Mouse (Mus musculus): ENCODE results near the gene Acsl4. TPM values are rescaled to one million over a fixed set of nuclear protein-coding genes. Genes with fewer than 3 reads are reported as not detected.

Acsl4 gene
- 14.0 and 24.2 TPM in 2 replicates for polyA plus RNA-seq (2014; fragmentation: Nextera tagmentation; extraction: Ambion mirVana)

- peak within 1 kb of the TSS; percentile 65 for H3K27ac ChIP-seq (ENCODE audit: low read depth, low read length)
- peak within 1 kb of the TSS; percentile 49 for H3K4me2 ChIP-seq (replicated peaks; ENCODE audit: low read depth, low read length)
- peak; percentile 98 for ATAC-seq (ENCODE audit: low FRiP score, low TSS enrichment)
- no peaks in the 10 kb centered on the region for H3K4me1 ChIP-seq (ENCODE audit: control insufficient read depth, insufficient read depth, low read length)
- H3K9me3 ChIP-seq (ENCODE audit: control insufficient read depth, low read length): no peaks in the 10 kb centered on the region
- peak within 1 kb of the TSS; percentile 65 for H3K9ac ChIP-seq (ENCODE audit: low read depth, low read length)
- H3K4me3 ChIP-seq (ENCODE audit: low read length): peak within 1 kb of the TSS; percentile 61
- no peaks in the 10 kb centered on the region for H3K36me3 ChIP-seq (ENCODE audit: control insufficient read depth, insufficient read depth, low read length)
- no peaks in the 10 kb centered on the region; the same call in 1 of the 2 replicates for H3K27me3 ChIP-seq (ENCODE audit: control insufficient read depth, insufficient read depth, low read length)
- 19% methylated on average over 44 of the region's 59 CpGs for WGBS
Measured at GRCm38 (mm10) chrX:142390247-142390908, at the start of gene Acsl4. TSS of gene Acsl4 (minus strand) at chrX:142390535.

- H3K27ac ChIP-seq (ENCODE audit: low read depth, low read length): no peak overlapping the region
- no peaks in the 10 kb centered on the region for H3K27me3 ChIP-seq (ENCODE audit: control insufficient read depth, insufficient read depth, low read length)
- no peaks in the 10 kb centered on the region for H3K4me1 ChIP-seq (ENCODE audit: control insufficient read depth, insufficient read depth, low read length)
- no peak for ATAC-seq (ENCODE audit: low FRiP score, low TSS enrichment)
- H3K4me3 ChIP-seq (ENCODE audit: low read length): no peak overlapping the region
- no peaks in the 10 kb centered on the region for H3K36me3 ChIP-seq (ENCODE audit: control insufficient read depth, insufficient read depth, low read length)
- WGBS: 53% methylated on average over 4 of the region's 4 CpGs
- no peak overlapping the region for H3K4me2 ChIP-seq (replicated peaks; ENCODE audit: low read depth, low read length)
- H3K9me3 ChIP-seq (ENCODE audit: control insufficient read depth, low read length): no peaks in the 10 kb centered on the region
- no peak overlapping the region for H3K9ac ChIP-seq (ENCODE audit: low read depth, low read length)
Measured at GRCm38 (mm10) chrX:142437971-142438504, 47.7 kb upstream of the Acsl4 start.

- WGBS: 67% methylated on average over 3 of the region's 3 CpGs
- Histone ChIP-seq H3K36me3 (ENCODE audit: control insufficient read depth, insufficient read depth, low read length) (no peaks in the 10 kb centered on the region), H3K27me3 (ENCODE audit: control insufficient read depth, insufficient read depth, low read length) (0 out of 2 replicates have a peak, but pooled peaks cover 4% of the 10 kb centered on the region), H3K4me2 (replicated peaks; ENCODE audit: low read depth, low read length) (no peak overlapping the region), H3K4me3 (ENCODE audit: low read length) (no peak overlapping the region), H3K27ac (ENCODE audit: low read depth, low read length) (no peak overlapping the region), H3K4me1 (ENCODE audit: control insufficient read depth, insufficient read depth, low read length) (no peaks in the 10 kb centered on the region), H3K9me3 (ENCODE audit: control insufficient read depth, low read length) (no peaks in the 10 kb centered on the region), H3K9ac (ENCODE audit: low read depth, low read length) (no peak overlapping the region)
- no peak for ATAC-seq (ENCODE audit: low FRiP score, low TSS enrichment)
Measured at GRCm38 (mm10) chrX:142432846-142433245, 42.5 kb upstream of the Acsl4 start.

GRCm38 (mm10) chrX:142427111-142427510 is 36.8 kb upstream of the Acsl4 start:
- H3K9me3 ChIP-seq (ENCODE audit: control insufficient read depth, low read length): no peaks in the 10 kb centered on the region
- H3K9ac ChIP-seq (ENCODE audit: low read depth, low read length): no peak overlapping the region
- 60% methylated on average over 4 of the region's 4 CpGs for WGBS
- no peak for ATAC-seq (ENCODE audit: low FRiP score, low TSS enrichment)
- no peaks in the 10 kb centered on the region for H3K4me1 ChIP-seq (ENCODE audit: control insufficient read depth, insufficient read depth, low read length)
- H3K36me3 ChIP-seq (ENCODE audit: control insufficient read depth, insufficient read depth, low read length): no peaks in the 10 kb centered on the region
- H3K27ac ChIP-seq (ENCODE audit: low read depth, low read length): no peak overlapping the region
- no peak overlapping the region for H3K4me3 ChIP-seq (ENCODE audit: low read length)
- H3K4me2 ChIP-seq (replicated peaks; ENCODE audit: low read depth, low read length): no peak overlapping the region
- 0 out of 2 replicates have a peak, but pooled peaks cover 4% of the 10 kb centered on the region for H3K27me3 ChIP-seq (ENCODE audit: control insufficient read depth, insufficient read depth, low read length)

- Histone ChIP-seq H3K9me3 (ENCODE audit: control insufficient read depth, low read length) (no peaks in the 10 kb centered on the region), H3K4me2 (replicated peaks; ENCODE audit: low read depth, low read length) (no peak overlapping the region), H3K27ac (ENCODE audit: low read depth, low read length) (no peak overlapping the region), H3K36me3 (ENCODE audit: control insufficient read depth, insufficient read depth, low read length) (no peaks in the 10 kb centered on the region), H3K9ac (ENCODE audit: low read depth, low read length) (no peak overlapping the region), H3K4me3 (ENCODE audit: low read length) (no peak overlapping the region), H3K4me1 (ENCODE audit: control insufficient read depth, insufficient read depth, low read length) (no peaks in the 10 kb centered on the region), H3K27me3 (ENCODE audit: control insufficient read depth, insufficient read depth, low read length) (0 out of 2 replicates have a peak, but pooled peaks cover 4% of the 10 kb centered on the region)
- WGBS: 70% methylated on average over 4 of the region's 4 CpGs
- no peak for ATAC-seq (ENCODE audit: low FRiP score, low TSS enrichment)
Measured at GRCm38 (mm10) chrX:142426628-142427027, 36.3 kb upstream of the Acsl4 start.

DNA sequence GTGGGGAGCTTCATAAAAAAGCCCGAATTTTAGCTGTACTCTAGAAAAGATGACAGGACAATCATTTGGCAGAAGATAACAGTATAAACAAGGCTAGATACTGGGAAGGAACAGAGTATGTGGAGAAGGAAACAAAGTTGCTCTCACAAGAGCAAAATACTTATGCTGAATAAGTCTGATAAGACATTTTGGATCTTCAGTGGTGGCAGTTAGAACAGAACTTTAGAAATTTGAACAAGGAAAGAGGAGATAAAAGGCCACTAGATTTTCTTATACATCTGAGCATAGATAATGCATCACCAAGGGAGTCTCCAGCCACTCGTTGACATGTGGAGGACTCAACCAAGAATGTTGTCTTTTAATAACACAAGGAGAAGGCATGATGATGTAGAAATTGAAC is 23.5 kb upstream of the Acsl4 start:
- Histone ChIP-seq H3K4me3 (ENCODE audit: low read length) (no peak overlapping the region), H3K36me3 (ENCODE audit: control insufficient read depth, insufficient read depth, low read length) (no peaks in the 10 kb centered on the region), H3K4me2 (replicated peaks; ENCODE audit: low read depth, low read length) (no peak overlapping the region), H3K9me3 (ENCODE audit: control insufficient read depth, low read length) (no peaks in the 10 kb centered on the region), H3K4me1 (ENCODE audit: control insufficient read depth, insufficient read depth, low read length) (no peaks in the 10 kb centered on the region), H3K27ac (ENCODE audit: low read depth, low read length) (no peak overlapping the region), H3K27me3 (ENCODE audit: control insufficient read depth, insufficient read depth, low read length) (no peaks in the 10 kb centered on the region), H3K9ac (ENCODE audit: low read depth, low read length) (no peak overlapping the region)
- WGBS: 74% methylated on average over 2 of the region's 2 CpGs
- ATAC-seq (ENCODE audit: low FRiP score, low TSS enrichment): no peak

DNA sequence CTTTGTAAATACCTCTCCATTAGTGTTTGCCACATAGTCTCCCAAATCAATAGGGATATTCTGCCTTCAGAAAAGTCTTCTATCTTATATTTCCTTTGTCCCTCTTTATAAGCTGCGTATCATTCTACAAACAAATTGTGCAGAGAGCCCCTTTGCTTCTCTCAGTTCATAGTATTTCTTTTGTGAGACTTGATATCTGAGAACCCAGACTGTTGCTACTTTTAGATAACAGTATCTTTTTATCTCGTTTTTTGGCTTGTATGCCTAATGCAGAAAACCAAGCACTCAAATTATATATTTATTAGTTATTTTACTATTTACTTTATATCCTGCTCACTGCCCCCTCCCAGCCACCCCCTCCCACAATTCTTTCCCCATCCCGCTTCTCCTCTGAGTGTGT is 19.7 kb upstream of the Acsl4 start:
- H3K4me3 ChIP-seq (ENCODE audit: low read length): no peak overlapping the region
- ATAC-seq (ENCODE audit: low FRiP score, low TSS enrichment): no peak
- no peaks in the 10 kb centered on the region for H3K36me3 ChIP-seq (ENCODE audit: control insufficient read depth, insufficient read depth, low read length)
- no peaks in the 10 kb centered on the region for H3K4me1 ChIP-seq (ENCODE audit: control insufficient read depth, insufficient read depth, low read length)
- H3K4me2 ChIP-seq (replicated peaks; ENCODE audit: low read depth, low read length): no peak overlapping the region
- 79% methylated on average over 3 of the region's 3 CpGs for WGBS
- no peaks in the 10 kb centered on the region for H3K9me3 ChIP-seq (ENCODE audit: control insufficient read depth, low read length)
- H3K27me3 ChIP-seq (ENCODE audit: control insufficient read depth, insufficient read depth, low read length): no peaks in the 10 kb centered on the region
- H3K9ac ChIP-seq (ENCODE audit: low read depth, low read length): no peak overlapping the region
- H3K27ac ChIP-seq (ENCODE audit: low read depth, low read length): no peak overlapping the region

DNA sequence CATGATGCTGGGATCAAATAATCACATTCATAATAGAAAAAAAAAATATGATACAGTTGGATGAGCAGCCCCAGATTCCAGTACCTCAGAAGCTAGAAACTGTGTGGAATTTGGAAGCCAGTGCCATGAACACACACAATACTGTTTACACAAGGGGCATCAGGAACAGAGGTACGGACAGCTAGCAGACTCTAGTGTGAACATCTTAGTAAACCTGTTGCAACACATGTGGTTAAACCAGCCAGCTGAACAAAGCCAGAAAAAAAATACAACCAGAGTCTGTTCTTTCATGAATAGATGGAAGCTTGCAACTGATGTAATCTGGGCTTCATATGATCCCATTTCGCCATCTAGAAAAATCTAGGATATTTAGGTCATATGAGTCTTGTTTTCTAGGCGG is 19.0 kb upstream of the Acsl4 start:
- Histone ChIP-seq H3K27me3 (ENCODE audit: control insufficient read depth, insufficient read depth, low read length) (no peaks in the 10 kb centered on the region), H3K27ac (ENCODE audit: low read depth, low read length) (no peak overlapping the region), H3K4me2 (replicated peaks; ENCODE audit: low read depth, low read length) (no peak overlapping the region), H3K36me3 (ENCODE audit: control insufficient read depth, insufficient read depth, low read length) (no peaks in the 10 kb centered on the region), H3K9me3 (ENCODE audit: control insufficient read depth, low read length) (no peaks in the 10 kb centered on the region), H3K4me1 (ENCODE audit: control insufficient read depth, insufficient read depth, low read length) (no peaks in the 10 kb centered on the region), H3K9ac (ENCODE audit: low read depth, low read length) (no peak overlapping the region), H3K4me3 (ENCODE audit: low read length) (no peak overlapping the region)
- 86% methylated on average over 3 of the region's 3 CpGs for WGBS
- ATAC-seq (ENCODE audit: low FRiP score, low TSS enrichment): no peak

GRCm38 (mm10) chrX:142403114-142403513 is 12.8 kb upstream of the Acsl4 start:
- Histone ChIP-seq H3K27ac (ENCODE audit: low read depth, low read length) (no peak overlapping the region), H3K27me3 (ENCODE audit: control insufficient read depth, insufficient read depth, low read length) (no peaks in the 10 kb centered on the region)

More at GRCm38 (mm10) chrX:142403114-142403513, 12.8 kb upstream of the Acsl4 start:
- ATAC-seq (ENCODE audit: low FRiP score, low TSS enrichment): no peak
- H3K9me3 ChIP-seq (ENCODE audit: control insufficient read depth, low read length): no peaks in the 10 kb centered on the region
- no peak overlapping the region for H3K4me2 ChIP-seq (replicated peaks; ENCODE audit: low read depth, low read length)
- H3K9ac ChIP-seq (ENCODE audit: low read depth, low read length): no peak overlapping the region
- H3K4me1 ChIP-seq (ENCODE audit: control insufficient read depth, insufficient read depth, low read length): no peaks in the 10 kb centered on the region
- no peaks in the 10 kb centered on the region for H3K36me3 ChIP-seq (ENCODE audit: control insufficient read depth, insufficient read depth, low read length)
- no peak overlapping the region for H3K4me3 ChIP-seq (ENCODE audit: low read length)

All from kidney, embryonic 14.5 days (tissue).